Mouse (Mus musculus) kidney, postnatal 4 days (tissue): ENCODE measurements around the gene Racgap1.
A peak's percentile ranks its signal among the peaks of the same experiment; 100 is the strongest.

Source experiments
- DNase-seq, 2 experiments: peaks; one replicate each; pipeline ENCODE4 v3.0.0; 2021; ENCODE audit warnings: mixed read lengths in 2 of 2

Racgap1 gene

DNA sequence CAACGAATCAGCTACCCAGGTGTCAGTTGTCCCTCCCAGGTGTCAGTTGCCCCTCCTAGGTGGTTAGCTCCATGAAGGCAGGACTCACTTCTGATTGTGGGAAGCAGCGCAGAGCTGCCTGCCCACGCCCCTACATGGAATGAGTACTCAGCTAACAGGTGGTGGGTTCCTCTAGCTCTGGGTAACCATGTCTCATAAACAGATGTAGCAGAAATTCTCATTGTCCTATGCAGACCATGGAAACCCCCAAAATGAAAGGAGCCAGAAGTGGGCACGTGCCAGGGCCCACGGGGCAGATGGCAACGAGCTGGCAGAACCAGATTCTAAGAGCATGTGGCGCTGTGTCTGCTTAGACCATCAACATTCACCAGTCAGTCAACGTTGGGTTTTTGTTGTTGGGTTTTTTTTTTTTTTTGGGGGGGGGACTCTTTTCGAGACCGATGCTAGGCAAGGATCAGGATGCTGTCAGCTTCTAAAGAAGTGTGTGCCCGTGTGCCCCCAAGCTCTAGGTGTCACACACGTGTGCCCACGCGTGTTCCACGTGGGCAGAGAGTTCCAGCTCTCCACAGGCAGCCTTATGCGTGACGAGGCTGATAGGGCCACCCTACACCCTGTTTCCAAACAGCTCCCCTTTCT, 12.6 kb upstream of the Racgap1 start:
- DNase-seq: no peak

DNA sequence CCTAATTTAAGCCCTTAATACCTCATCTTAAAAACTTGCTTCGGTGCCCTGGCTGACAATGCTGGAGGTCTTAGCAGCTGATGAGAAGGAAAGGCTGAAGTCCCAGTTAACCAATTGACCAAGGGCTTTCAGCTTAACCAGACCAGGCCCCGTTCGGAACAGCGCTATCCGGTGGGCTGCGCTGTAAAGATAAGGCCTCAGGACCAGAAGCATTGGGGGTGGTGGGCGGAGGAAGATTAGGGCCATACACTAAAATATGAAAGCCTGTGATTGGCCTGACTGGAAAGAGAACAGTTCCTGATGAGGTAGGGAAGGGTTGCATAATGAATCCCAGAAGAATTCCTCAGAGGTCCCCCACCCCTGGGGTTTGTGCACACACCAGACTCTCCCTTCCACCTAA, 10.9 kb upstream of the Racgap1 start:
- DNase-seq: no peak

DNA sequence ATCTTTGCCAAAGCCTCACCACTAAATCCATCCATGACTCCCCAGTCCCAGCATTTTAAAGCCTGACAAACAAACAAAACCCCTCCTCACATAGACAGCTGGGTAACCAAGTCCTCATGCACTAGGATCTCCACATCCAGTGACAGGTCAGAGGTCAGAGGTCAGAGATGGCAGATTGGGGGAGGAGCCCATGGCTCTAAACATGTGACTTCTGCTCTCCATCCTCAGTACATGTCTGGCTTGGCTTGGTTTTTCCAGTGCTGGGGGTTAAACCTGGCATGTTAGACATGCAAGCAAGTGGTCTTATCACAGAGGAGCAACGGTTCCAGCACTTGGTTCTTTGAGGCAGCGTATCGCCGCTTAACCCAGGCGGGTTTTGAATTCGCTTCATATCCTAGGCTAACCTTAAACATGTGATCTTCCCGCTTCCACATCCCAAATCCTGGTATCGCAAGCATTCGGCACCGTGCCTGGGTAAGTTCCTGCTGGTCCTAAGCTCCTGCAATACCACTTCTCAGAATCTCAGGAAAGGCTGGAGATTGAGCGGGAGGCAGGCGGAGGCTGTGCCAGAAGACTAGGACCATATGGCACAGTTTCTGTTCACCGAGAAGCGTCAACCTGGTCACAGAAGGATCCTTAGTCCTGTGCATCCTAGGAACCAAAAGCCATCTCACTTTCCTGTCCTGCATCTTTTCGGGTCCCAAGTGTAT, 9.8 kb upstream of the Racgap1 start:
- no peak for DNase-seq

DNA sequence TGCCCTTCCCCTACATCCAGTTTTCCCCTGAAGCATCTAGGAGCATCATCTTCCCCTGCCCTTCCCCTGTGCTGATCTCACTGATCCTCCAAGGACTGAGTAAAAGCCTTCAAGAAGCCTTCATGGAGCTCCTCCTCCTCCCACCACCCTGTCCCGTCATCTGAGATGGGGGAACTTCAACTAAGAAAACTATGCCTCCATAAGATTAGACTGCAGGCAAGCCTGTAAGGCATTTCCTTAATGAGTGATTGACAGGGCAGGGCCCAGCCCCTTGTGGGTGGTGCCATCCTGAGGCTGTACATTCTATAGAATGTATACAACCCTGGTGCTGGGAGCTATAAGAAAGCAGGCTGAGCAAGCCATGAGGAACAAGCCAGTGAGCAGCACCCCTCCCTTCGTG, 7.0 kb upstream of the Racgap1 start:
- no peak for DNase-seq

DNA sequence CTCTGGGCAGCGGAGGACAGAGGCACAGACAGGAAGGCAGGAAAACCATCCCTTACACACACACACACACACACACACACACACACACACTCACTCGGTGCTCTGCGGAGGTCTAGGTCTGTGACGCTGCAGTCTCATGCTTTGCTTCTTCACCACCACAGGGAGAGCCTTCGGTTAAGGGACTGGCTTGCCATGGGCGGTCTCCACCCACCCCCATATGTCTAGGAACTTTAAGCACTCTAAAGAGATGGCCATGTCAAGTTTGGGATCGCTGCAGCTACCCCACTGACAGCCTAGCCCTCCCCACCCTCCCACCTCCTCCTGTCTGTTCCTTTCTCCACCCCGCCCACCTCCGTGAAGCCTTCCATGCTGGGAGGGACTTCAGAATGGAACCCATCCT, 4.5 kb upstream of the Racgap1 start:
- DNase-seq: no peak

DNA sequence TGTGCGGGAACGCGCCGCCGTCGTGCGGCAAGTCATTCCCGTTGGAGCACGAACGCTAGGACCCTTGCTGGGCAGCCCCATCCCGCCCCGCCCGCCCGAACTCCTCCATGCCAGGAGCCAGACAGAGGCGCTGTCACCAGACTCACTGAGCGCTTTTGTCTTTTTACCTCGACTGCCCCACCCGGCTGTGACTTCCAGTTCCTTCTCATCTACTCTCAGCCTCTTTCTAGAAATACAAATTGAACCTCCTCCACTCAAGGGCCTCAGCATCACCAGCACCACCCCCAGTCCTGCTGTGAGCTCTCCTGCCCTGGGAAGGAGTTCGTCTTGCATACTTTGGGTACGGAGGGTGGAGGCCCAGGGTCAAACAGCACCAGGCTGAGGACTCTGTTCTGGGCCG, 2.4 kb upstream of the Racgap1 start:
- DNase-seq: no peak

DNA sequence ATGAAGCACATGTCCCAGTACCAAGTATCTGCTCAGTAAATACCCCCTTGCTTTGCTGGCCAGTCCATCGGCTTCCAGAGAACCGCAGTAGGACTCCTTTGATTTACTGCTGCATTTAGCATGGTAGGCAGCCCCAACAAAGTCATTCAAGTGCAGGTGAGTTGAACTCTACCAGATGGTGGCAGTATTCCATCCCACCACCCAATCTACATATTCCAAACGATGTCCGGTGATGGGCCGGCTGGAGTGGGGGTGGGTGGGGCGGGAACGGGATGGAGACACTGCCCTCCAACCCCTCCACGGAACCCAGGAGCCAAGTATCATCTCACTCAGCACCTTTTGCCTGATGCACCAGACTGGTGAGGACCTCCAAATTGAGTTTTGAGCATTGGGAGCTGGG, 1.8 kb upstream of the Racgap1 start:
- peak in 1 of 2 experiments; percentile 51 for DNase-seq

DNA sequence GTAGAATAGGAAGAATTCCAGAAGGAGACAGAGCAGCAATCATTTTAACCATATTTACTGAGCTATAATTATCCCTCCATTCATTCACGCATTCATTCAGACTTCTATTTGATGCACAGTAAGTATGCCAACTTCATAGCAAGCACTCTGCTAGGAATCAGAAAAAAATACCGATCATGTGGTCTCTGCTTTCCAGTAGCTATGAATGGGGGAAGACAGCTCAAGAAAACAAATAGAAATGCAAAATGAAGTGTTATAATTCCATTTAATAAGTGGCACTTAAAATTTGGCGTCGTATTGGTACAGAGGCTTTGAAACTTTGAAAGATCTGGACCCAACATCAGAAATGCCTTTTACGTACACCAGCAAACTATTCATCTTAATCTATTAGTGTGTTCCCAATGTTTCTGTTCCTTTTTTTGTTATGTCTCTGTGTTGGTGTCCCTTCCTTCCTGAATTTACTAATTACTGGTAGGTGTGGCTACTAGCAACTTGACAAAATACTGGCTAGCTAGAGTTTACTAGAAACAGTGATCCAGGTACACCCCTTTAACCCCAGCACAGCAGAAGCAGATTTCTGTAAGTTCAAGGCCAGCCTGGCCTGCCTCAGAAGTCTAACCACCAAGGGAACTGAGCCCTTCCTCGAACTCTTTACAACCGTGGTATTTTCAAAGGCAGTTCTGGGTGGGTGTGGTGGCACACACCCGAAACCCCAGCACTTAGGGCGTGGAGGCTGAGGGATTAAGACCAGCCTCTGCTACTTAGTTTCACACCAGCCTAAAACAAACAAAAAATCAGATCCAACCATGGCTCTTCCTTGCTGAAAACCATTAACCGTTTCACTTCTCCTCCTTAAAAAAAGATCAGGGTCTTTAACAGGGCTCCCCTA, 772 bp upstream of the Racgap1 start:
- no peak for DNase-seq

DNA sequence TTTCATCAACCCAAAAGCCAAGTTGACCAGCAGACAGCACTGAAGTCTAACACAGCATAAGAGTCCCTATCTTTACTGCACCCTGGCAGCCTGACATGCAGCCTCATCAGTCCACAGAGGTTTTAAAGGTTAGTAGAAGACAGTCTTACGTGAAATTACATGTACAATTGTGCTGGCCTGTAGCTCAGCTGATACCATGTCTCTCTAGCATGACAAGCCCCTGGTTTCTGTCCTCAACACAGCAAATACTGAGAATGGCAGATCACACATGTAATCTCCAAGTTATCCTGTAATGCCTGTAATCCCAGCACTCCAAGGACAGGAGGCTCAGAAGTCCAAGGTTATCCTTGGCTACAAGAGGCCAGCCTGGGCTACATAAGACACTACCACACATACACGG, 1.2 kb downstream of the Racgap1 start:
- no peak for DNase-seq

DNA sequence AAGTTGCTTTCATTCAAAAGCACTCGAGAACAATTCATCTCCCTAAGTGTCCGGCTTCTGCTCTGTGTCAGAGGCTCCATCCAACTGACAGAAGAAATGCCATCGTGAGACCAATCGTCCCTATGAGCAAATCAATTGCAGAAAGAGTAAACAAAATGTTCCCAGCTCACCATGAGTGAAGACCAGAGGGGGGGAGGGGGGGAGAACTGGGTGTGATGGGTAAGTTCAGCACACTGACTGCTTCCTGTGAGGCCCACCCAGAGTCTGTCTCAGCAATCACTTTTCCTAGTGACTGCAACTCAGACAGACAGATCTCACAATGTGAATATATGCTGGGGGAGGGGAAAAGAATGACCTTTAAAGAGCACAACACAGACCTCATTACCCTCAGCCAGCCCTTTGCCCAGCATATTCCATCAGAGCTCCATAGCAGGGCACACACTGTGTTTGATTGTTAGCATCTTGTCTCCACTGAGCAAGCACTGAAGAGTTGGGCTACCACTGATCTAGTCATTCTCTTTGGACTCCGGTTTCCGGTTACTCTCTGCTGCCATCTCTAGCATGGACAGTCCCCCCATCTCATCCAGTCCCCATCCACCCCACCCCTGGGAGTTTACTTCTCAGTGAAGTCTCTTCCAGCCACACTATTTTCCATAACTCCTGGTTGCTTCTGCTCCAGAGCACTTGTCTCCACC, 2.2 kb downstream of the Racgap1 start:
- DNase-seq: no peak

DNA sequence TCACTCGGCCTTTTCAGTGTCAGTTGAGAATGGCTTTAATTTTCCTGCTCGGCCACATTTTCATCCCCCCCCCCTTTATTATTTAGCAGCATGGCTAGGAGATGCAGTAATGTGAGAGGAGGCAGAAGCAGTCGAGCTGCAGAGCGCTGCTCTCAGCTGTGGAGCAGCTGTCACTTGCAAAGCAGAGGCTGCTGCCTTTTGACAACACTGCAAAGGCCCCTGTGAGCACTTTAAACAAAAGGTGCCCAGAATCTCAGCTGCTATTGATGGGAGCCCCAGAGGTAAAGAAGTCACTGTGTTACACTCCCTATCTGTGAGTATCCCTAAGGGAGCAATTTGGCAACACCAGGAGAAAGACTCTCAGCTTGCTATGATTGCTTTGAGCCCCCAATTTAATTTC, 3.1 kb downstream of the Racgap1 start:
- DNase-seq: no peak

DNA sequence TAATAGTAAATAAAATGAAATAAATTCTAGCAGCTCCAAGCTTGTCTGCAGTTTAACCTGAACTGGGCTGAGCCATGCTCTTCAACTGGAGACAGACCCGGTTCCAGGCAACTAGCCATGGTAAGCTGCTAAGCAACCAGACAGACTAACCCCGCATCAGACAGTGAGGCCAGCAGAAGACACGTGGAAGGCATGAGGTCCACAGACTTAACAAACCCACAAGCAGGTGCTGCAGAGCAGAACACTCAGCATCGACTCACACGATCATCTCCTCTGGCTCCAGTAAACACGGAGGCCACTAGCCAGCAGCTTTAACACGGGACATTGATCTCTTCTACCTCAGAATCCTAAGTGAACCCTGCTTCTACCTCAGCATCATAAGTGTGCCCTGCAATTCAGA, 6.7 kb downstream of the Racgap1 start:
- DNase-seq: peak in 1 of 2 experiments; percentile 33

DNA sequence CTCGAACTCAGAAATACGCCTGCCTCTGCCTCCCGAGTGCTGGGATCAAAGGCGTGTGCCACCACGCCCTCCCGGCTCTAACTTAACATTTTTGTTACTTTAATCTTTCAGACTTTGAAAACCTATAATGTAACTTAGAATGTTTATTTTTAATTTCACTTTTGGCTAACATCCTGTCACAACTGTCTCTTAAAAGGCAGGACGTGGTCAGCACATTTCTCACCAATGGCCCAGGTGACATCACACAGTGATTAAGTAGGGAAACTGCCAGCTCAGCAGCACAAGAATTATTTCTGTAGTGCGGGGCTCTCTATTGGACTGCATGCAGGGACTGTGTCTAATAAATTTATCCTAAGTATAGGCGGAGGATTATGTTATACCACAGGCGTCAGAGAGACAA, 7.6 kb downstream of the Racgap1 start:
- DNase-seq: no peak

DNA sequence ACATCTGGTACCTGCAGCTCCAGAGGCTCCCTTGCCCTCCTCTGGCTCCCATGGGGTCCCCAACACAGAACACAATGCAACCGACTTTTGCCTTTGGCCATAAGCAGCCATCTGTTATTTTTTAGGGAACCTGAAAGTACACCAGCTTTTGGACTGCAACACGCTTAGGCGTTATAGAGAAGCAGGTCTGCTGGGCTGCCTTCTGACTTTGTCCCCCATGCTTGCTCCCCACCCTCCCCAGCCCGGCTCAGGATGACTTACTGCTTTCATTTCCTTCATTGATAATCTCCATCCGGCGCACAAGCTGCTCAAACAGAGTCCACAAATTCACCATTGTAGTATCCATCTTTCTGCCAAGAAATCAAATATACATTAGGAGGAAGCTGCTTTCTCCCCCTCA, 8.8 kb downstream of the Racgap1 start:
- no peak for DNase-seq

DNA sequence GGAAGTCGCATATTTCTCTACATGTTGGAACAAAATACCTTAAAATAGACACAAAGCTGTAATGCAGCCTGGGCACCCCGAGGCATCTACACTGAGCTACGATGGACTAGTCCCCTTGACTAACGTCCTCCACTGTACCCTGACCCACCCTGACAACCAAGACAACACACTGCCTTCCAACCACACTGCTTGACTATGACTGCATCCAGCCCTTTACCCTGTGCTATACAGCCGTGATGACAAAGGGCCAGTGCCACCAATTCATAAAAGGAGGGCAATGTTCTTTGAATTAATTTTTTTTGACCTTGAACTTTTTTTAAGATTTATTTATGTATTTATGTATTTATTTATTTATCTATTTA, 13.4 kb downstream of the Racgap1 start:
- DNase-seq: no peak

DNA sequence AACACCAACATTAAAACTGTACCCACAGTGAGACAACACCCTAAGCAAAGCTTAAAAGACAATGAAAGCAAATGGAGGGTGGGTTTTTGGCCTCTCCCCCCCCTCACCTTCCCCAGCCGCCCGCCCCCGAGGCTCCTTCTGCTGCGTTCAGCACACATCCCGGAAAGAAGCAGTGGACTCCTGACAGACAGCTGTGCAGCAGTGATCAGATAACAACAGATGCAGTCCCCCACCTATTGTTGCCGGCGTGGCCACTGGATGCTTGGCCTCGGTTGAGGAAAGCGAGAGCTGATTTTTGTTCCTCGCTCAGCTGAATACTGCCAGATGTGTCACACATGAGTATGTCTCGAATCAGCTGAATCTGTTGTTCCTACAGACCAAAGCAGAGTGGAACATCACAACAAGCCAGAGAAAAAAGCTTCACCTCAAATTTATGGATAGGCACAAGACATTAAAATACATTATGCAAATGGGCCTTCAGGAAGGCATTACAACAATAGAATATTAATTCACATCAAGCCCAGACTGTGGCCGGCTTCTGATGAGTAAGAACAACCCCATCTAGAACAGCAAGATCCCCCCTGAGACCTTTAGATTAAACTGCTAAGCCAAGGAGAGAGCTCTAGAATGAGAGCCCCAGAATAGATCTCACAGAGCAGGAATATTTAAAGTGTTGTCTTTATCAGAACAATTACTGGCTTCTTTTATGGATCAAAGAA, 13.9 kb downstream of the Racgap1 start:
- DNase-seq: no peak

DNA sequence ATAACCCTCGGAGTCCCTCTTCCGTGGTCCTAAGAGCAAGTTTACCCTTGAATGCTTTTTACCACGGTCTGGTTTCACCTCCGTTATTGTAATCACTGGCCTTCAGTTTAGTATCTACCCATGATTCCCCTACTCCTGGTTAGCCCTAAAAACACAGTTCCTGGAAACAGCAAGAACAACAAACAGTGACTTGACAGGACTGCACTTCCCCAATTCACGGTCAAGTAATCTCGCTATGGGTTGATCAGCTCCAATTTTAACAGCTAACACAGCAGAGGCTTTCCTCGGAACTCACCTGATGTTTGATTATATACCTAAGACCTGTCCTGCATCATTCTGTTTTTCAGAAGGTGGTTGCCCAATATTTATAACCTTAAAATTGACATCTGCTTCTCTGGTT, 16.8 kb downstream of the Racgap1 start:
- no peak for DNase-seq

DNA sequence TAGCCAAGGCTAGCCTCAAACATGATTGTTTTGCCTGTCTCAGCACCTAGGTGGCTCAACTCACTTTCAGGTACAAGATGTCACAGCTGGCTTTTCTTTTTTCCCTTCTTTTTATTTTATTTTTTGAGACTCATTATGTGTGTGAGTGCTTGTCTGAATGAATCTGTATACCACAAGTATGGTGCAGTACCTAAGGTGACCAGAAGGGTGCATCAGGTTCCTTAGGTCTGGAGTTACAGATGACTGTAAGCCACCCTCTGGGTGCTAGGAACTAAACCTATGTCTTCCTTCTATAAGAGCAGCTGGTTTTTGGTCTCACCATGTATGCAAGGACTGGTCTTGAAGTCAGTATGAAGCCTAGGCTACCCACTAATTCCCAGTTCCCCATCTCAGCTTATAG, 19.8 kb downstream of the Racgap1 start:
- DNase-seq: no peak

DNA sequence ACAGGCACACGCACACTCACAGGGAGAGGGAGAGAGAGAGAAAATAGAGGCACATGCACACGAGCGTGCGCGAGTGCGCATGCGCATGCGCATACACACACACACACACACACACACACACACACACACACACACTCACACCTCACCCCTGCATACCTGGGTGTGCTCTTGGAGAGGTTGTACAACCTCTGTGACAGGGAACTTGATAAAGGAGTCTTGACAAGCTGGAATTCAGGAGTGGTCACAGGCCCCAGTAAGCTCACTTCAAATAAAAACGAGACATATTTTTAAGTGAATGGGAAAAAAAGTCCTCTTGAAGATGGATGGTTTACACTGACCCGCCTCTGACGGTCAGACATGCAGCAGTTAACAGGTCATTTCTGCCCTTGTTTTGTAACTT, 29.4 kb downstream of the Racgap1 start:
- no peak for DNase-seq

DNA sequence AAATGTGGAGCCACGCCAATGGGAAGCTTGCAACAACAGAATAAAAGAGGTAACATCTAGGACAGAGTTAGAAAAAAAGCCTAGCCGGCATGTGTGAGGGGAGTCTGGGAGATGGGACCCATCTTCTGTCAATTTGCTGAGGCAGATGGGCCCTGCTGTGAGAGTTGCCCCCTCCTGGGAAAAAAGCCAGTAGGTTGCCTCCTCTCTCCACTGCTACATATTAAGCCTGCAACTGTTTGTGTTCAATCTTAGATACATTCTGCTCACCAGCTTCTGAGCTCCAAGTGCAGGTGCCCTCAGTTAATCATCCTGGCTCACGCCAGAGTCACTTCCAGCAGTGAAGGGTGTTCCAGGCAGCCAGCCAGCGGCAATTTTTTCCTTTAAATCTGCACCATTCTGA, 31.6 kb downstream of the Racgap1 start:
- DNase-seq: no peak

DNA sequence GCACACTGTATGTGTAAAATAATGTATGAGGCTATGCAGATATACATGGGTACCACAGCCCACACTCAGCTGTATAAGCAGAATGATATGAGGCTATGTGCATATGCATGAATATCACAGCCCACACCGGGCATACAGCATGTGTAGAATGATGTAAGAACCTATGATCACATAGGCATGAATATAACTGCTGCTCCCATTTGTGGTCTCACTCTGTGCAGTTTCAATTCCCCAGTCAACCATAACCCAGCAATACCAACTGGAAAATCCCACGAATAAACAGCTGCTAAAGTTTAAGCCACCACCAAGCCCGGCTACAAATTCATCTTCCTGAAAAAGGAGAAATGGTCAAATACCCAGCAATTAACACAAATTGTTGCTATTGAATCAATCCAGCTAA, 32.9 kb downstream of the Racgap1 start:
- DNase-seq: no peak

DNA sequence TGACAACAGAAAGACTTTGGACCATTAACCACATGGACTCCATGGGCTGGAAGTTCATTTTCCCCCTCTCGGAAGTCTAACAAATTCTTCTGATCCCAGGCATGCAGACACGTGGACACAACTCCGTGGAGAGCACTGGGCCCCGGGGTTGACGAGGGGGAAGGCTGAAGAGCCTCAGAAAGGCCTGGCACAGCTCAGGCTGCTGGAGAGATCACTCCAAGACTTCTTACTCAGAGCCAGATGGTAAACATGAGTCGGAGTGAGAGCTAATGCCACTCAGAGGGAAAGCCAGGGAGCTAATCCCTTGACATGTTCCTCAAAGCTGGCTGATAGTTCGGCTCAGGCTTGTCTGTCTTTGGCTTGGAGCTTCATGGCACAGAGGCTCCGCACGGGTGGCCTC, 36.2 kb downstream of the Racgap1 start:
- peak in 1 of 2 experiments; percentile 54 for DNase-seq

DNA sequence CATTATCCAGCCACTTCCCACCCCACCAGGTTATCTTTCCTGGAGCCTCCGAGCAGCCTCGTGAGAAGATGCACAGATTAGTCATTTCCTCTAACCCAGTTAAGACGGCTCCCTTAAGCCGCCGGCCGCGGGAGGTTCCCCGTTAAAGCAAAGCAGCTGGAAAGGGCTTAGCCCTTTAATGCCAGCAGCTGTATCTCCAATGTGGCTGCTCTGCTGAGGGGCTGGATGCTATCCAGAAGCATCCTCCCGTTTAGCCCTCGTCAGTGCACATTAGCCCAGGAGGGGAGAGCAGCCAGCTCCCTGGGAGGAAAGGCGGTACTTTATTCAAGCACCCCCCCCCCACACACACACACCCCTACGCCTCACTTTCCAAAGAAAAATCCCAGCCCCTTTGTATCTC, 36.7 kb downstream of the Racgap1 start:
- DNase-seq: peak; percentile 66 to 76
